In the genomic region with DNA sequence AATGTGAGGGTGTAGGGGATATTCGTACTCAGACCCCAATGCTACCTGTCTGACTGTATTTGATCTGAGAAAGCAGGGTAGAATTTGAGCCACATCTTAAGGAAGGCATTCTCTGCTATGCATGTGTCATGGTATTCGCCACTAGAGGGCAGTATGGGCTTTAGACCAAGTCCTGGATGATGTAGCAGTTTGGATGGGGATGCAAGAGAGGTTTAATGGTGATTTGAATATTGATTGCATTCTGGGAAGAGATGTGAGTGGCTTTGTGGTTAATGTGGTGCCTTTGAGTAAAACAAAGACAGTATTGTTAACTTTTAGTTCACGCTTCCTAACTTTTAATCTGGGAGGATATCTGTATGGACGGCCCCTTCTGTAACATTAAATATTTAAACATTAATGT, we compare ENCODE assay signal across 9 mouse cellular contexts. TPM values are rescaled to one million over a fixed set of nuclear protein-coding genes. Genes with fewer than 3 reads are reported as not detected.
A peak's percentile ranks its signal among the peaks of the same experiment; 100 is the strongest.
DNase-seq lines count a peak whose midpoint lies in the region; ATAC-seq and TF ChIP-seq lines count a peak whose summit lies in the region.
"Had no signal": no experiment of that assay in that cellular context is flagged by ENCODE, and none has a peak within 500 bp of the region (broad histone marks: within the 10 kb centered on the region; RNA-seq: fewer than 3 reads in every experiment).

No protein-coding gene starts in this region.

- no peaks in the 10 kb centered on the region for H3K27me3 ChIP-seq in intestine, embryonic 14.5 days (replicated peaks; ENCODE audit: control insufficient read depth, insufficient read depth, low read length)
- no peaks in the 10 kb centered on the region for H3K27me3 ChIP-seq in intestine, embryonic 15.5 days (replicated peaks)
- H3K27me3 ChIP-seq in E14TG2a.4 (ENCODE audit: insufficient read depth, low read length) = no peaks in the 10 kb centered on the region
- no peaks in the 10 kb centered on the region for H3K27me3 ChIP-seq in midbrain, embryonic 13.5 days
- H3K27me3 ChIP-seq: embryonic facial prominence, embryonic 12.5 days had no signal

- 0 out of 2 replicates have a peak, but pooled peaks have one; percentile 34 for ATAC-seq in intestine, embryonic 14.5 days (replicated peaks; ENCODE audit: low FRiP score, low TSS enrichment, low read depth)
- no peak for ATAC-seq in intestine, embryonic 15.5 days
- ATAC-seq in erythroblast, adult 5-6 weeks (replicated peaks; ENCODE audit: low FRiP score, poor library complexity, severe bottlenecking) = 0 out of 2 replicates have a peak, but pooled peaks have one; percentile 57
- ATAC-seq in midbrain, embryonic 13.5 days = peak; percentile 68; the same call in 1 of the 2 replicates

- no peak overlapping the region for H3K4me2 ChIP-seq in intestine, embryonic 14.5 days (ENCODE audit: low read length)
- no peak overlapping the region for H3K4me2 ChIP-seq in intestine, embryonic 15.5 days (replicated peaks)
- H3K4me2 ChIP-seq in midbrain, embryonic 13.5 days (replicated peaks) = no peak overlapping the region
- H3K4me2 ChIP-seq: embryonic facial prominence, embryonic 12.5 days had no signal

- H3K9me3 ChIP-seq in intestine, embryonic 14.5 days (ENCODE audit: control insufficient read depth, low read length) = no peaks in the 10 kb centered on the region
- H3K9me3 ChIP-seq in intestine, embryonic 15.5 days = no peaks in the 10 kb centered on the region
- no peaks in the 10 kb centered on the region for H3K9me3 ChIP-seq in E14TG2a.4 (ENCODE audit: low read length)
- H3K9me3 ChIP-seq in midbrain, embryonic 13.5 days = no peaks in the 10 kb centered on the region
- H3K9me3 ChIP-seq: embryonic facial prominence, embryonic 12.5 days had no signal

- peak; percentile 86 for TF ChIP-seq CTCF in E14TG2a.4 (conservative IDR thresholded peaks at IDR 0.05; ENCODE audit: low read length)
- TF ChIP-seq CTCF in brain, embryonic 14.5 days (IDR thresholded peaks at IDR 0.05; ENCODE audit: borderline replicate concordance, extremely low read depth, insufficient read depth, insufficient read length) = peak; percentile 70; the same call in 1 of the 2 replicates

- no peak overlapping the region for H3K9ac ChIP-seq in intestine, embryonic 14.5 days (ENCODE audit: low read length)
- H3K9ac ChIP-seq in intestine, embryonic 15.5 days = no peak overlapping the region
- H3K9ac ChIP-seq in midbrain, embryonic 13.5 days (replicated peaks) = no peak overlapping the region
- H3K9ac ChIP-seq: embryonic facial prominence, embryonic 12.5 days had no signal

- WGBS in intestine, embryonic 14.5 days = 43% methylated on average over 4 of the region's 4 CpGs
- 47% methylated on average over 4 of the region's 4 CpGs for WGBS in intestine, embryonic 15.5 days
- 46% methylated on average over 4 of the region's 4 CpGs for WGBS in midbrain, embryonic 13.5 days

- TF ChIP-seq POLR2A in brain, embryonic 14.5 days (IDR thresholded peaks at IDR 0.05; ENCODE audit: borderline replicate concordance, extremely low read depth, insufficient read depth, insufficient read length, poor library complexity, severe bottlenecking) = no peak

- H3K4me3 ChIP-seq in intestine, embryonic 14.5 days (ENCODE audit: low read depth, low read length) = no peak overlapping the region
- no peak overlapping the region for H3K4me3 ChIP-seq in intestine, embryonic 15.5 days (replicated peaks)
- H3K4me3 ChIP-seq in E14TG2a.4 (replicated peaks; ENCODE audit: low read length) = no peak overlapping the region
- H3K4me3 ChIP-seq in midbrain, embryonic 13.5 days (replicated peaks) = no peak overlapping the region
- H3K4me3 ChIP-seq: embryonic facial prominence, embryonic 12.5 days had no signal

- no peaks in the 10 kb centered on the region for H3K36me3 ChIP-seq in intestine, embryonic 14.5 days (ENCODE audit: control insufficient read depth, insufficient read depth, low read length)
- no peaks in the 10 kb centered on the region for H3K36me3 ChIP-seq in intestine, embryonic 15.5 days
- no peaks in the 10 kb centered on the region for H3K36me3 ChIP-seq in E14TG2a.4 (ENCODE audit: insufficient read depth, low read length)
- H3K36me3 ChIP-seq in midbrain, embryonic 13.5 days = no peaks in the 10 kb centered on the region
- H3K36me3 ChIP-seq: embryonic facial prominence, embryonic 12.5 days had no signal

- DNase-seq in intestine, embryonic 14.5 days (ENCODE audit: low spot score) = peak; percentile 61
- DNase-seq in brain, embryonic 14.5 days (ENCODE audit: low read depth) = peak; percentile 82
- peak; percentile 60 for DNase-seq in kidney, postnatal 10 days
- DNase-seq in thymus, postnatal 36 days = peak; percentile 48 to 52

- 0 out of 2 replicates have a peak, but pooled peaks cover 4% of the 10 kb centered on the region for H3K4me1 ChIP-seq in intestine, embryonic 14.5 days (replicated peaks; ENCODE audit: control insufficient read depth, insufficient read depth, low read length)
- 0 out of 2 replicates have a peak, but pooled peaks cover 5% of the 10 kb centered on the region for H3K4me1 ChIP-seq in intestine, embryonic 15.5 days (replicated peaks)
- peaks cover 12% of the 10 kb centered on the region for H3K4me1 ChIP-seq in E14TG2a.4 (replicated peaks; ENCODE audit: low read depth, low read length)
- H3K4me1 ChIP-seq in midbrain, embryonic 13.5 days (replicated peaks) = peaks cover 3% of the 10 kb centered on the region; the same call in 1 of the 2 replicates

- no peak overlapping the region for H3K27ac ChIP-seq in intestine, embryonic 14.5 days (ENCODE audit: low read depth)
- H3K27ac ChIP-seq in intestine, embryonic 15.5 days = no peak overlapping the region
- H3K27ac ChIP-seq in midbrain, embryonic 13.5 days = no peak overlapping the region
- H3K27ac ChIP-seq: embryonic facial prominence, embryonic 12.5 days had no signal

RNA-seq across cellular contexts. Expression of a gene that starts 22.3 kb away (rescaled TPM):
- polyA plus RNA-seq in intestine, embryonic 14.5 days (2014; fragmentation: Nextera tagmentation; extraction: Ambion mirVana) = 1.1 and 1.2 TPM in 2 replicates
- polyA plus RNA-seq in intestine, embryonic 15.5 days (2015; fragmentation: Nextera tagmentation; extraction: Ambion mirVana) = 0.97 and 1.00 TPM in 2 replicates
- not detected in 2 replicates for polyA plus RNA-seq in brain, embryonic 14.5 days (2012; rRNA removed)
- total RNA-seq in erythroblast, adult 5-6 weeks (2015; ENCODE audit: low replicate concordance) = 1.3 and 1.9 TPM in 2 replicates
- total RNA-seq in erythroblast, adult 5-6 weeks (2017; ENCODE audit: low replicate concordance) = 2.2 and 4.5 TPM in 2 replicates
- polyA plus RNA-seq in midbrain, embryonic 13.5 days (2015; fragmentation: Nextera tagmentation; extraction: Ambion mirVana) = 0.82 and 1.2 TPM in 2 replicates
